Mouse (Mus musculus) lung, adult 2 months (tissue): Measurements from ENCODE around the gene Rnf44. TPM values are rescaled to one million over a fixed set of nuclear protein-coding genes. Genes with fewer than 3 reads are reported as not detected.

Experiments
- DNase-seq: peaks from one replicate; pipeline ENCODE4 v3.0.0; 2022
- H3K4me1 ChIP-seq: fragments of 200-500 bp; 2 replicates; pipeline ENCODE4 v1.6.1; 2011; ENCODE audit warnings: low read length; ENCODE audit not compliant: control insufficient read depth, insufficient read depth
- H3K4me3 ChIP-seq: fragments of 200-500 bp; replicated peaks from 2 replicates; pipeline ENCODE3; 2011; ENCODE audit warnings: low read depth, mild to moderate bottlenecking, control low read depth, low read length; ENCODE audit errors: extremely low read depth
- CTCF ChIP-seq: fragments of 200-500 bp; IDR thresholded peaks from 2 replicates; pipeline ENCODE4 v1.5.1; 2011; ENCODE audit warnings: mild to moderate bottlenecking, low read length, control low read depth; ENCODE audit not compliant: insufficient read depth
- POLR2A ChIP-seq: fragments of 200-500 bp; IDR thresholded peaks from 2 replicates; pipeline ENCODE4 v1.6.1; 2011; ENCODE audit warnings: low read depth, mild to moderate bottlenecking, control low read depth, low read length, borderline replicate concordance; ENCODE audit errors: extremely low read depth
- WGBS: fragments of 180-500 bp; shearing (Covaris S2); methylation state at CpG from one replicate; pipeline ENCODE4 v1.1.7; 2018; 5-methylcytosine and 5-hydroxymethylcytosine counted together
- polyA plus RNA-seq: library from polyadenylated mRNA; depleted of rRNA; stranded (reverse); fragments of >200 nt; gene quantifications from 2 replicates; pipeline ENCODE4 v1.2.3, GENCODE M21; 2012; rRNA removed

Rnf44 gene
- polyA plus RNA-seq, 1 experiment, result 256 TPM

DNA sequence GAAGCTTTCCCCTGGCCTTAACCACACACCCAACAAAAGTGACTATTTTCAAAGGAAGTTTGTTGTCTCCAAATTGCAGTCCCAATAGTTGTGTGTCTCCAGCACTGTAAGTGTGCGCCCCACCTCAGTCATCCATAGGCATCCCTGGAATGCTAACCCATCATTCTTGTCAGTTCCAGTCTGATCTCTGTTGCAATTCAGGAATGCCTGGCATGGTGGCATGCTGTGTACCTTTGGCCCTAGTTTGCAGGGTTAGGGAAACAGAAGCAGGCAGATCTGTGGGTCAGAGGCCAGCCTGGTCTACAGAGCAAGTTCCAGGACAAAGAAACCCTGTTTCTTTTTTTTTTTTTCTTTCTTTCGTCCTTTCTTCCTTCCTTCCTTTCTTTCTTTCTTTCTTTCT lies 23.2 kb downstream of the Rnf44 start:
- Histone ChIP-seq H3K4me1 (no peaks in the 10 kb centered on the region), H3K4me3 (no peak overlapping the region)
- 66% methylated on average over 2 of the region's 2 CpGs for WGBS
- no peak for DNase-seq
- TF ChIP-seq CTCF (no peak), POLR2A (no peak)

DNA sequence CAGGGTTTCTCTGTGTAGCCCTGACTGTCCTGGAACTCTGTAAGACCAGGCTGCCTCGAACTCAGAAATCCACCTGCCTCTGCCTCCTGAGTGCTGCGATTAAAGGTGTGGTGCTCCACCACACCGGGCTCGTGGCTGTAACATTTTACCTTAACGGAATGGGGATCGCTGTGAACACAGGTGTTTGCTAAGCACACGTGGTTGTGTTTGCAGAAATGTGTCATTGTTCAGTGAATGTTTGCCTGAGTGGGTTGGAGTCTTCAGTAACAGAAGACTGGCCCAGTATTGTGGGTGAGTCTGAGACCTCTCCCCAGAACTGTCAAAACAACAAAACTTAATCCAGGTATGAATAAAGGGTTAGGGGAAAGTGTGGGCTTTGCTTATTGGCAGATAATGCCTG lies 28.6 kb downstream of the Rnf44 start:
- H3K4me3 ChIP-seq, result no peak overlapping the region
- WGBS, result 68% methylated on average over 7 of the region's 7 CpGs
- DNase-seq, result no peak
- no peak for TF ChIP-seq CTCF
- TF ChIP-seq POLR2A, result no peak
- H3K4me1 ChIP-seq, result no peaks in the 10 kb centered on the region

DNA sequence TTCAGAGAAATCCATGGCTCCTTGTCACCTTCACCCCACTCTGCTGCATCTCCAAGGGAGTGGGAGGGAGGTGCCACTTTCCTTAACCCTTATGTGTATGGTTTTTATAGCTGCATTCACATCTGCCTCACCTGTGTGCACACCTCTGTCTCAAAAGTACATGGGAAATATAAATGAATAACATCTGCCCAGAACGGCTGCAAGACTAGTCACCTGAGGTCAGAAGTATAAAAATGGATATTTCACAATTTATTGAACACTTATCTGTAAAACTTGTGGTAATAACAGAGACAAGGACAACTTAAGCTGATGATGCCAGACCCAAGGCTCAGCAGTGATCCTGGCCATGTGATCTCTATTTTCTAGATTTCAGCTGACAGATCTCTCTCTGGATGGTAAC lies 29.2 kb downstream of the Rnf44 start:
- H3K4me1 ChIP-seq, result no peaks in the 10 kb centered on the region
- 87% methylated on average over 1 of the region's 1 CpGs for WGBS
- no peak overlapping the region for H3K4me3 ChIP-seq
- no peak for TF ChIP-seq CTCF
- TF ChIP-seq POLR2A, result no peak
- no peak for DNase-seq

DNA sequence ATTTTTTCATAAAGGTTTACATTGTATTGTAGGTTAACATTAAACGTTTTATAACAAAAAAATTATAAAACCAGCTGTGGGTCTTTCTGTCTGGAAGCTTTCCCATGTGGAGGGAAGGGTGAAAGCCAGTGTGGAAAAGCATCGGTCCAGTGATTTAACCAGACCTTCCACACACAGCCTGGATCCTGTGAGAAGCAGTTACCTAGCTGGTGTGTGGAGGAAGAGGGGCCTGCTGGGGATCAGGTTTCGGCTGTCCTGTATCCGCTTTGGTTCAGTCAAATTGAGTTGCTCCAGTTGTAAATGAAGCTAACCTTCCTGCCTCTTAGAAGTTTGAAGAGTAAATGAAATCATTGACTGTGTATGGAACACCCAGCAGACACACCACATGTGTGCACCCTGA lies 29.7 kb downstream of the Rnf44 start:
- WGBS, result 78% methylated on average over 4 of the region's 4 CpGs
- Histone ChIP-seq H3K4me1 (no peaks in the 10 kb centered on the region), H3K4me3 (no peak overlapping the region)
- TF ChIP-seq CTCF (no peak), POLR2A (no peak)
- DNase-seq, result no peak

DNA sequence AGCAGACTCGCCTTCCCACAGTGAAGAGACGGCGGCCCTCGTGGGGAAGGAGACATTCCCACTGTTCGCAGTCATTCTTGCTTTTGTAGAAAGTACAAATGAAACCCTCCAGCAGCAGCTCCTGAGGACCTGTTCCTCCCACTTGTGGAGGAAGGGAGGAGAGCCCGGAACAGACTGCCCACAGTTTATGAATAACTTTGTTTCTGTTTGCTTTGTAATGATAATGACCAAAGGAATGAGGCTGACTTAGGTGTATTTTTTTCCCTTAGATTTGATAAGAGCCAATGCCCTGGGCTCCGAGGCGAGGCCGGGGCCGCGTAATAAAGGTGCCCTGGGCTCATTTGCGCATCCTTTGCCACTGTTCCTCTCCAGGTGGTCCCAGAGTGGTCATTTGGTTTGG lies 32.3 kb downstream of the Rnf44 start:
- no peak overlapping the region for H3K4me3 ChIP-seq
- H3K4me1 ChIP-seq, result no peaks in the 10 kb centered on the region
- no peak for DNase-seq
- 75% methylated on average over 12 of the region's 12 CpGs for WGBS
- TF ChIP-seq CTCF, result no peak
- no peak for TF ChIP-seq POLR2A

DNA sequence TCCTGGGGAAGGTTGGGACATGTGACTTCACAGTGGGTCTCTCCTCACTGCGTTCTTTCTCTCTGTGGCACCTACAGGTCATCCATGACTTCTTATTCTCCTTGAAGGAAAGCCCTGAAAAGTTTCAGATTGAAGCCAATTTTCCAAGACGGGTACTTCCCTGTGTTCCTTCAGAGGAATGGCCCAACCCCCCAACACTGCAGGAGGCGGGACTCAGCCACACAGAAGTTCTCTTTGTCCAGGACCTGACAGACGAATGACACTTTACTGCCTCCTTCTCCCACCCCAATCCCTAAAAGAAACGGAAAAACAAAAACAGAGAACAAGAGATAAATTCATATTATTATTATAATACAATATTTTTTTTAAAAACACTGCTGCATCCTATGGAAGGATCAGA lies 32.8 kb downstream of the Rnf44 start:
- WGBS, result 65% methylated on average over 5 of the region's 5 CpGs
- Histone ChIP-seq H3K4me1 (no peaks in the 10 kb centered on the region), H3K4me3 (no peak overlapping the region)
- DNase-seq, result no peak
- TF ChIP-seq CTCF (no peak), POLR2A (no peak)

DNA sequence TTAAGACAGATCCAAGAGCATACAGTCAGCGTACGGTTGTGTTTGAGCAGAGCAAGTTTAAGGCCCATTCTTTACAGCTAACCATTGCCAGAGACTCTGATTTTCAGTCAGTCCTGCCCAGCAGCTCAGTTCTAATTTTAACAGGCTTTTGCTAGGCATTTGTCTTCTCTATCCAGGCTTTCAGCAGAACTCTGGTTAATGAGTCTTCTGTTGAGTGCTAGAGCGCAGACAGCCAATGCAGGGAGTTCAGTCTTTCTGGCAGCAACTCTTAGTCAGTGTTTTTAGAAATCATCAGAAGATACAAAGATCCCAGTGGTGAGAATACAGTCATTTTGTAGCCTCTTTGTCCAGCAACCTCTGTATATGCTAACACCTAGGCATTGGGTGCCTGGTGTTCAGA lies 43.2 kb downstream of the Rnf44 start:
- 97% methylated on average over 3 of the region's 3 CpGs for WGBS
- Histone ChIP-seq H3K4me3 (no peak overlapping the region), H3K4me1 (no peaks in the 10 kb centered on the region)
- TF ChIP-seq POLR2A (no peak), CTCF (no peak)
- DNase-seq, result no peak

DNA sequence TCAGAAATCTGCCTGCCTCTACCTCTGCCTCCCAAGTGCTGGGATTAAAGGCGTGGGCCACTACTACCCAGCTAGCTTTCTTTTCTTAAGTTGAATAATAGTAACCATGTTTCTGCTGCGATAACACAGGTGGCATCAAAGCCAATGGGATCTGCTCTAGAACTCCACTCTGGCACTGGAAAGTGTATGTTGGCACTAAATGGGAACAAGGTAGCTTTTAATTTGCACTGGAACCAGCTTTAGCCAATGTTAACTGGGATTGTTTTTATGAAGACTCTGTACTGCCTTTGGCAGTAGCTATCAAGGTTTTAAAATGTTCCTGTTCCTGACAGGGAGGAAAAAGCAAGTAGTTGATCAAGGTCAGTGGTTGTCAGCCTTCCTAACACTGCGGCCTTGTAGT lies 58.7 kb downstream of the Rnf44 start:
- no peak for DNase-seq

DNA sequence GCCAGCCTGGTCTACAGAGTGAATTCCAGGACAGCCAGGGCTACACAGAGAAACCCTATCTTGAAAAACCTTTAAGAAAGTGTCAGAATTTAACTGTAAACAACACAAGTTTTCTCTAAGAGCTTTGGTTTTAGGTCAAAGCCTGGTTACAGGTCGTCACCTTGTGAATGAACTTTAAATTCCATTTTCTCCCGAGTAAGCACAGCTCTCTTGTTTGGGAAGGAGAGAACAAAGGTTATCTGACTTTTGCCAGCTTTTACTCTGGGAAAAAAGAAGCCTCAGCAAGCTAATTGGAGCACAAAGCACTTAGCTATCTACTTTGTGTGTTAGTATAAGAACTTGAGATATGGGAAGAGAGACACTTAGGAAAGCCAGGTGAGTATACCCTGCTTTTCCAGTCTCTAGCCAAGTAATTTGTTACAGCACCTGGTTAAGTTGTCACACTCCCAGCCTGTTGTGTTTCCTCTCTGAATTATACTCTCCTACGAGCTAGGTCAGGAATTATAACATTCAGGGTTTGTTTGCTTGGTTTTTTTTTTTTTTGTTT lies 60.9 kb downstream of the Rnf44 start:
- 45% methylated on average over 3 of the region's 3 CpGs for WGBS
- H3K4me3 ChIP-seq, result no peak overlapping the region
- no peak for DNase-seq
- H3K4me1 ChIP-seq, result peaks cover 10% of the 10 kb centered on the region
- TF ChIP-seq POLR2A (no peak), CTCF (no peak)

More for the DNA sequence above, 58.7 kb downstream of the Rnf44 start:
- Histone ChIP-seq H3K4me1 (peaks cover 3% of the 10 kb centered on the region), H3K4me3 (no peak overlapping the region)
- 92% methylated on average over 3 of the region's 3 CpGs for WGBS
- TF ChIP-seq POLR2A, result no peak
- no peak for TF ChIP-seq CTCF

Other genes with a start within 250 kb of the Rnf44 start
- 27.8 and 35.6 TPM in 2 replicates for gene Thoc3, start 225.1 kb downstream of the Rnf44 start, polyA plus RNA-seq
- gene Simc1, start 190.1 kb downstream of the Rnf44 start, polyA plus RNA-seq, result 4.8 and 5.7 TPM in 2 replicates
- gene 4833439L19Rik, start 128.5 kb downstream of the Rnf44 start, polyA plus RNA-seq, result 106 TPM in 2 replicates
- gene Arl10, start 118.9 kb downstream of the Rnf44 start, polyA plus RNA-seq, result 30.8 and 41.5 TPM in 2 replicates
- gene Nop16, start 103.8 kb downstream of the Rnf44 start, polyA plus RNA-seq, result 4.8 and 9.1 TPM in 2 replicates
- gene Higd2a, start 103.7 kb downstream of the Rnf44 start, polyA plus RNA-seq, result 110 and 112 TPM in 2 replicates
- 96.4 and 109 TPM in 2 replicates for gene Cltb, start 82.6 kb downstream of the Rnf44 start, polyA plus RNA-seq
- gene Faf2, start 72.1 kb downstream of the Rnf44 start, polyA plus RNA-seq, result 16.1 and 27.7 TPM in 2 replicates
- gene Cdhr2, start 7.6 kb upstream of the Rnf44 start, polyA plus RNA-seq, result 0.05 and 1.1 TPM in 2 replicates
- gene Gprin1, start 56.0 kb upstream of the Rnf44 start, polyA plus RNA-seq, result 0.07 and 0.09 TPM in 2 replicates
- not detected in 2 replicates for gene Sncb, start 72.7 kb upstream of the Rnf44 start, polyA plus RNA-seq
- gene Eif4e1b, start 90.1 kb upstream of the Rnf44 start, polyA plus RNA-seq, result not detected in 2 replicates
- gene Tspan17, start 95.5 kb upstream of the Rnf44 start, polyA plus RNA-seq, result 32.1 and 34.7 TPM in 2 replicates